Mouse (Mus musculus): ENCODE data around the gene Fgfr2. TPM values are rescaled to one million over a fixed set of nuclear protein-coding genes. Genes with fewer than 3 reads are reported as not detected.

Gene Fgfr2
- polyA plus RNA-seq, 1 experiment from 2014 or later, result 121 TPM

DNA sequence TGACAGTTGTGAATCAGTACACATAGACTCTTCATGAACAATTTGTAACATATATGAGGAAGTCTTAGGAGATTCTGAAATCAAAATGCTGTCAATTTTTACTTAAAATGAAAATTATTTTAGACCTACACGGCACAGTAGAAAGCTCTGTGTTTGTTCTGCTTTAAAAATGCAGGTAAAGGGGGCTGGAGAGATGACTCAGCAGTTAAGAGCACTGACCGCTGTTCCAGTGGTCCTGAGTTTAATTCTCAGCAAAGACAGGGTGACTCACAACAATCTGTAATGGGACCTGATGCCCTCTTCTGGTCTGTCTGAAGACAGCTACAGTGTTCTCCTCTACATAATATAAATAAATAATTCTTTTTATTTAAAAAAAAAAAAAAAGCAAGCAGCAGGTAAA, 157.4 kb downstream of the Fgfr2 start:
- whole genome bisulfite sequencing, result 78% methylated on average over 2 of the region's 2 CpGs
- no peak overlapping the region for H3K4me3 ChIP-seq
- H3K27me3 ChIP-seq, result no peaks in the 10 kb centered on the region
- H3K36me3 ChIP-seq, result peaks cover 4% of the 10 kb centered on the region; the same call in 1 of the 2 replicates
- H3K9me3 ChIP-seq, result no peaks in the 10 kb centered on the region
- H3K4me1 ChIP-seq, result 0 out of 2 replicates have a peak, but pooled peaks cover 5% of the 10 kb centered on the region
- ATAC-seq (ENCODE audit: insufficient number of reproducible peaks, insufficient read depth, low FRiP score, low TSS enrichment), result no peak
- H3K27ac ChIP-seq, result no peak overlapping the region
- no peak overlapping the region for H3K9ac ChIP-seq
- no peak overlapping the region for H3K4me2 ChIP-seq (replicated peaks)

DNA sequence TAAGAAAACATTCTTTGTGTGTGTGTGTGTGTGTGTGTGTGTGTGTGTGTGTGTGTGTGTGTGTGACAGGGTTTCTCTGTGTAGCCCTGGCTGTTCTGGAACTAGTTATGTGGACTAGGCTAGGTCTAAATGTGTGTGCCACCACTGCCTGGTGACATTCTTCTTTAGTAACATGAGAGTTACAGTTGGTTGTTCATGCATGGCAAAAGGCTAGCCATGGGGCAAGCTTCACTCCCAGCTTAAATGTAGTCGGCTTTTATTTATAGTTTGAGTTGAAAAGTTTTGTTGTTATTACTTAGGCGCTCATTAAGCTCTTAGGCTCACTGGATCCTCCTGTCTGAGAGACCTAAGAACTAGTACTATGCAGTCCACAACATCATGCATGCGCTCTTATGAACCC, 158.8 kb downstream of the Fgfr2 start:
- H3K4me2 ChIP-seq (replicated peaks), result no peak overlapping the region
- H3K36me3 ChIP-seq, result peaks cover 4% of the 10 kb centered on the region; the same call in 1 of the 2 replicates
- no peak overlapping the region for H3K27ac ChIP-seq
- no peak overlapping the region for H3K9ac ChIP-seq
- H3K4me3 ChIP-seq, result no peak overlapping the region
- no peaks in the 10 kb centered on the region for H3K27me3 ChIP-seq
- ATAC-seq (ENCODE audit: insufficient number of reproducible peaks, insufficient read depth, low FRiP score, low TSS enrichment), result no peak
- H3K9me3 ChIP-seq, result no peaks in the 10 kb centered on the region
- 89% methylated on average over 3 of the region's 3 CpGs for WGBS
- H3K4me1 ChIP-seq, result 0 out of 2 replicates have a peak, but pooled peaks cover 5% of the 10 kb centered on the region

DNA sequence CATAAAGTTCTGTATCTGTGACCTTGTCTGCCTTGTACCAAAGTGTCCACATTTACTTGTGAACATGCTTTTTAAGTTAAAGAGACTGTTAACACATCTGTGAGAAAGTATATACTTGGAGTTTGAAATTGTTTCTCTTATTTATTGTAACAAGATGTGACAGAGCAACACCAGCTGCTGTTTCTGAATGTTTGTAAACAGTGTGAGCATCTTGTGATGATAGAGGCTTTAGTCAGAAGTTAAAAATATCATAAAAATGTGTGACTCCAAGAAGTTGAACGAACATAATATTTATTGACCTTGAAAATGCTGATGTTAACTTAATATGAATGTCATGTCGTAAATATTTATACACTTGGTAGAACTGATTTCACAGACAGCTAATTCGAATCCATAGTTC, 172.5 kb downstream of the Fgfr2 start:
- Histone ChIP-seq H3K4me1 (no peaks in the 10 kb centered on the region), H3K27ac (no peak overlapping the region), H3K9me3 (no peaks in the 10 kb centered on the region), H3K4me2 (replicated peaks) (no peak overlapping the region), H3K9ac (no peak overlapping the region), H3K36me3 (no peaks in the 10 kb centered on the region), H3K4me3 (no peak overlapping the region), H3K27me3 (no peaks in the 10 kb centered on the region)
- ATAC-seq (ENCODE audit: insufficient number of reproducible peaks, insufficient read depth, low FRiP score, low TSS enrichment), result no peak
- 91% methylated on average over 3 of the region's 3 CpGs for WGBS

DNA sequence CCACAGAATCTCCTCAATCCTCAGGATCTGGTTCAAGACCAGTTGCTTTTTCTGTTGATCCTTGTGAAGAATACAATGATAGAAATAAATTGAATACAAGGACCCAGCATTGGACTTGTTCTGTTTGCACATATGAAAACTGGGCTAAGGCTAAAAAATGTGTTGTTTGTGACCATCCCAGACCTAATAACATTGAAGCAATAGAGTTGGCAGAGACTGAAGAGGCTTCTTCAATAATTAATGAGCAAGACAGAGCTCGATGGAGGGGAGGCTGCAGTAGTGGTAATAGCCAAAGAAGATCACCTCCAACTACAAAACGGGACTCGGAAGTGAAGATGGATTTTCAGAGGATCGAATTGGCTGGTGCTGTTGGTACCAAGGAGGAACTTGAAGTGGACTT, 173.2 kb downstream of the Fgfr2 start:
- 91% methylated on average over 4 of the region's 4 CpGs for WGBS
- no peak overlapping the region for H3K9ac ChIP-seq
- no peak overlapping the region for H3K4me3 ChIP-seq
- no peaks in the 10 kb centered on the region for H3K27me3 ChIP-seq
- ATAC-seq (ENCODE audit: insufficient number of reproducible peaks, insufficient read depth, low FRiP score, low TSS enrichment), result no peak
- no peaks in the 10 kb centered on the region for H3K9me3 ChIP-seq
- no peaks in the 10 kb centered on the region for H3K4me1 ChIP-seq
- H3K27ac ChIP-seq, result no peak overlapping the region
- no peaks in the 10 kb centered on the region for H3K36me3 ChIP-seq
- no peak overlapping the region for H3K4me2 ChIP-seq (replicated peaks)

GRCm38 (mm10) chr7:132940569-132940968, 182.6 kb downstream of the Fgfr2 start:
- Histone ChIP-seq H3K27me3 (no peaks in the 10 kb centered on the region), H3K4me3 (no peak overlapping the region), H3K27ac (no peak overlapping the region), H3K36me3 (no peaks in the 10 kb centered on the region), H3K4me2 (replicated peaks) (no peak overlapping the region), H3K4me1 (no peaks in the 10 kb centered on the region), H3K9ac (no peak overlapping the region), H3K9me3 (no peaks in the 10 kb centered on the region)
- no peak for ATAC-seq (ENCODE audit: insufficient number of reproducible peaks, insufficient read depth, low FRiP score, low TSS enrichment)
- 82% methylated on average over 2 of the region's 2 CpGs for WGBS

DNA sequence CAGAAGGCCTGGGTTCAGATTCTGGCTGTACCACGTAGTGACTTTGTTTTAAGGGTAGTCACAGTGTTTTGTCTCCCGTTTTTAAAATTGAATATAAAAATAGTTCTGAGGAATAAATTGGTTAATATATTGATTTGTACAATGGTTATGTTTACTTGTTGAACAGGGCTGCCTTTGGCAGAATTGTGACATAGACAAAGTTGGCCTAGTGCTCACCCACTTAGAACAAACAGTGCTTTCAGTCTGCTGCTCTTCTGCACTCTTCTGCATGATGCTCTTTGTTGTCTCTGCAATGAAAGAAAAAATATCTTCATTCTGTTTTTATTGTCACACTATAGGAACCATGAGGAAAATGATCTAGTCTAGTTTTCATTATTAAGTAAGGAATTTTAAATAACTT, 184.0 kb downstream of the Fgfr2 start:
- no peaks in the 10 kb centered on the region for H3K27me3 ChIP-seq
- H3K4me3 ChIP-seq, result no peak overlapping the region
- WGBS, result 83% methylated on average over 2 of the region's 2 CpGs
- no peaks in the 10 kb centered on the region for H3K36me3 ChIP-seq
- no peaks in the 10 kb centered on the region for H3K4me1 ChIP-seq
- no peak overlapping the region for H3K27ac ChIP-seq
- no peak for ATAC-seq (ENCODE audit: insufficient number of reproducible peaks, insufficient read depth, low FRiP score, low TSS enrichment)
- H3K9ac ChIP-seq, result no peak overlapping the region
- no peak overlapping the region for H3K4me2 ChIP-seq (replicated peaks)
- H3K9me3 ChIP-seq, result no peaks in the 10 kb centered on the region

GRCm38 (mm10) chr7:132934743-132935142, 188.4 kb downstream of the Fgfr2 start:
- Histone ChIP-seq H3K9me3 (no peaks in the 10 kb centered on the region), H3K4me1 (peaks cover 8% of the 10 kb centered on the region), H3K27ac (no peak overlapping the region), H3K36me3 (no peaks in the 10 kb centered on the region), H3K4me2 (replicated peaks) (no peak overlapping the region), H3K9ac (no peak overlapping the region), H3K27me3 (no peaks in the 10 kb centered on the region), H3K4me3 (no peak overlapping the region)
- no peak for ATAC-seq (ENCODE audit: insufficient number of reproducible peaks, insufficient read depth, low FRiP score, low TSS enrichment)

DNA sequence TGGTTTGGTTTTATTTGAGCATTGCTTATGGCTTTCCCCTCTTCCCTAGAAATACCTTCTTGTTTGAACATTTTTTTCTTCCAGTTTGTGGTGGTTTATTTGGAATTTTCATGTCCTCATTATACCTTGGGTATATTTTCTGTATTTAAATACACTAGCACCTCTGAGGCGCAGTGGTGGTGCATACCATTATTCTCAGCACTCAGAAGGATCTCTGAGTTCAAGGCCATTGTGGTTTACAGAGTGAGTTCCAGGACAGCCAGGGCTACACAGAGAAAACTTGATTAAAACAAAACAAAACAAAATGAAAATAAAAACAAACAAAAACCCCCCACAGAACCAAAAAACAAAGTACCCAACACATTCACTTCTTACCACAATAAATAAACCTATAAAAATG, 189.8 kb downstream of the Fgfr2 start:
- Histone ChIP-seq H3K4me1 (peaks cover 8% of the 10 kb centered on the region), H3K9ac (no peak overlapping the region), H3K4me3 (no peak overlapping the region), H3K4me2 (replicated peaks) (no peak overlapping the region), H3K36me3 (no peaks in the 10 kb centered on the region), H3K27ac (no peak overlapping the region), H3K27me3 (no peaks in the 10 kb centered on the region), H3K9me3 (no peaks in the 10 kb centered on the region)
- 88% methylated on average over 1 of the region's 1 CpGs for WGBS
- no peak for ATAC-seq (ENCODE audit: insufficient number of reproducible peaks, insufficient read depth, low FRiP score, low TSS enrichment)

DNA sequence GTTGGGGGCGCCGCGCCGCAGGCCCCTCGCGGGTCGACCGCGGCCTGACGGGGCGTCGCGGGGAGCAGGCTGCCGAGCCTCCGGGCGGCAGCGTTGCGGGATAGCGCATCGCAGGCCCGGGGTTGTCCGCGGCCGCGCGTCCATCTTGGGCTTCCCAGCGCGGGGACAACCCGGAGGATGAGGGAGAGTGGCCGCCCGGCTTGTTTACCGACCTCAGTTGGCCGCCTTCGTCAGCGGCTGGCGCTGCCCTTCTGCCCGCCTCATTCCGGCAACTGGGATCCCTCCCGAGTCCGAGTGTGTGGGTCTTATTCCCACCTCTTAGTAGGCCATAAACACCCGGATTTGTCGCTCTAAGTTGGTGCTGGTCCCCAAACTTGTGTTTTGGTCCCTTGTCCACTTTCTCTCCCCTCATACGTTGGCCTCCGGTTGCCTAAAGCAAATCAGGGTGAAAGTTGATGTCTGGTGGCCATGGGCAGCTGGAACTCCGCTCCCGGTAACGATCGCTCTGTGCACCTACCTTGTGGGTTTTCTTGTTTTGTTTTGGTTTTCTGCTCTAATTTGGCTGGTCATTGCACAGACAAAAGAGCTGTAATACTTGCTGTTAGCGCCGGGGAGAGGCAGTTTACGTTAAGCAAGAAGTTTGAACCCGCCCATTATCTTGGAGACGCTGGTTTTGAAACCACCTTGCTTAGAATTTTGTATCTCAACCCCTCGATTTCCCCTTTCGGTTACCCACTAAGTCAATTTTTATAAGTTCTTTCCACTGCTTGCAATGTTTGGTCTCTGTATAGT, 191.4 kb downstream of the Fgfr2 start:
- H3K4me2 ChIP-seq (replicated peaks), result peak overlapping the region; percentile 65
- peaks cover 8% of the 10 kb centered on the region for H3K4me1 ChIP-seq
- no peaks in the 10 kb centered on the region for H3K9me3 ChIP-seq
- H3K36me3 ChIP-seq, result no peaks in the 10 kb centered on the region
- under 1% methylated on average over 55 of the region's 55 CpGs for WGBS
- ATAC-seq (ENCODE audit: insufficient number of reproducible peaks, insufficient read depth, low FRiP score, low TSS enrichment), result peak; percentile 11; the same call in 1 of the 2 replicates
- H3K27me3 ChIP-seq, result no peaks in the 10 kb centered on the region
- peak overlapping the region; percentile 92 for H3K4me3 ChIP-seq
- peak overlapping the region; percentile 96 for H3K9ac ChIP-seq
- H3K27ac ChIP-seq, result peak overlapping the region; percentile 98

- no peaks in the 10 kb centered on the region for H3K36me3 ChIP-seq
- peak; percentile 99 for ATAC-seq (ENCODE audit: insufficient number of reproducible peaks, insufficient read depth, low FRiP score, low TSS enrichment)
- peak within 1 kb of the TSS; percentile 96 for H3K9ac ChIP-seq
- peaks cover 8% of the 10 kb centered on the region for H3K4me1 ChIP-seq
- peak within 1 kb of the TSS; percentile 92 for H3K4me3 ChIP-seq
- no peaks in the 10 kb centered on the region for H3K27me3 ChIP-seq
- H3K9me3 ChIP-seq, result no peaks in the 10 kb centered on the region
- WGBS, result under 1% methylated on average over 66 of the region's 93 CpGs
- H3K4me2 ChIP-seq (replicated peaks), result peak within 1 kb of the TSS; percentile 65
- peak within 1 kb of the TSS; percentile 98 for H3K27ac ChIP-seq
Observed at GRCm38 (mm10) chr7:132930850-132931559, 192.1 kb downstream of the Fgfr2 start, which contains the start of gene Zranb1. Gene Zranb1, plus strand, starts transcription at chr7:132931142.

GRCm38 (mm10) chr7:132930055-132930454, 193.1 kb downstream of the Fgfr2 start:
- Histone ChIP-seq H3K9me3 (no peaks in the 10 kb centered on the region), H3K4me3 (peak overlapping the region; percentile 92), H3K9ac (no peak overlapping the region), H3K4me2 (replicated peaks) (peak overlapping the region; percentile 65), H3K36me3 (no peaks in the 10 kb centered on the region), H3K4me1 (peaks cover 8% of the 10 kb centered on the region), H3K27me3 (no peaks in the 10 kb centered on the region), H3K27ac (no peak overlapping the region)
- 88% methylated on average over 5 of the region's 5 CpGs for WGBS
- no peak for ATAC-seq (ENCODE audit: insufficient number of reproducible peaks, insufficient read depth, low FRiP score, low TSS enrichment)

DNA sequence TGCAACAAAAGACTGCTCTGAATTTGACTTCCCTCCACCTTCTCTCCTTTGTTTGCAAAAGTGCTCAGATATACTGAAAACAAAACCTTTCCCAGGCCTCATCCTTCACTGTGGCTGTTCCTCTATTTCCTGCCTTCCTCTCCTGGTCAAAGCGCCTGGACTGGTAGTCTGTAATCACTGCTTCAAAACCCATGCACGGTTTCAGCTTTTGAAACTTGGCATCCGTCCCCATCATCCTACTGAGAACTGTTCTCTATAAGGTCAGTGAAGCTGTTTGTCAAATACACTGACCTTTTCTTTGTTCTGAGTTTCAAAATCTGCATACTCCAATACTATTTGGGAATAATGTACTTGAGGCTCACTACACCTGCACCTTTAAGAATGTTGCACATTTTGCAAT, 195.9 kb downstream of the Fgfr2 start:
- Histone ChIP-seq H3K4me2 (replicated peaks) (no peak overlapping the region), H3K36me3 (no peaks in the 10 kb centered on the region), H3K4me1 (peaks cover under 1% of the 10 kb centered on the region; the same call in 1 of the 2 replicates), H3K27ac (no peak overlapping the region), H3K4me3 (no peak overlapping the region), H3K9me3 (no peaks in the 10 kb centered on the region), H3K9ac (no peak overlapping the region), H3K27me3 (no peaks in the 10 kb centered on the region)
- 69% methylated on average over 3 of the region's 3 CpGs for WGBS
- ATAC-seq (ENCODE audit: insufficient number of reproducible peaks, insufficient read depth, low FRiP score, low TSS enrichment), result no peak

All from embryonic facial prominence, embryonic 12.5 days (tissue).